Mouse (Mus musculus): Measurements from ENCODE around the gene Tmem50a.
A peak's percentile ranks its signal among the peaks of the same experiment; 100 is the strongest.
"Not testable (repeated sequence)": the region's sequence is repeated elsewhere in the genome, so short reads cannot be mapped to it uniquely, and the experiment has no call there.

Gene Tmem50a

GRCm38 (mm10) chr4:134923258-134924018, 8.6 kb upstream of the Tmem50a start, which contains the start of gene Rsrp1:
Rsrp1 (plus strand) TSS chr4:134923592.
- DNase-seq (ENCODE audit: low spot score) = peak; percentile 95

- DNase-seq (ENCODE audit: low spot score) = peak; percentile 49
Measured at GRCm38 (mm10) chr4:134922925-134923244, 8.1 kb upstream of the Tmem50a start.

- no peak for DNase-seq (ENCODE audit: low spot score)
Measured at GRCm38 (mm10) chr4:134922111-134922924, 7.5 kb upstream of the Tmem50a start.

- DNase-seq (ENCODE audit: low spot score) = no peak
Measured at GRCm38 (mm10) chr4:134921703-134922102, 6.9 kb upstream of the Tmem50a start.

- DNase-seq (ENCODE audit: low spot score) = no peak
Measured at GRCm38 (mm10) chr4:134920631-134921030, 5.8 kb upstream of the Tmem50a start.

- no peak for DNase-seq (ENCODE audit: low spot score)
Measured at GRCm38 (mm10) chr4:134919733-134920540, 5.1 kb upstream of the Tmem50a start.

GRCm38 (mm10) chr4:134918381-134918780, 3.6 kb upstream of the Tmem50a start:
- DNase-seq (ENCODE audit: low spot score) = no peak

GRCm38 (mm10) chr4:134917194-134917593, 2.4 kb upstream of the Tmem50a start:
- no peak for DNase-seq (ENCODE audit: low spot score)

- no peak for DNase-seq (ENCODE audit: low spot score)
Measured at GRCm38 (mm10) chr4:134915223-134916050, 613 bp upstream of the Tmem50a start.

- no peak for DNase-seq (ENCODE audit: low spot score)
Measured at GRCm38 (mm10) chr4:134914122-134914863, 531 bp downstream of the Tmem50a start.

- peak; percentile 74 for DNase-seq (ENCODE audit: low spot score)
Measured at GRCm38 (mm10) chr4:134913413-134913812, 1.4 kb downstream of the Tmem50a start.

GRCm38 (mm10) chr4:134911406-134911805, 3.4 kb downstream of the Tmem50a start:
- not testable (repeated sequence) for DNase-seq (ENCODE audit: low spot score)

GRCm38 (mm10) chr4:134903046-134903445, 11.8 kb downstream of the Tmem50a start:
- no peak for DNase-seq (ENCODE audit: low spot score)

- DNase-seq (ENCODE audit: low spot score) = no peak
Measured at GRCm38 (mm10) chr4:134901126-134901525, 13.7 kb downstream of the Tmem50a start.

GRCm38 (mm10) chr4:134897256-134897655, 17.6 kb downstream of the Tmem50a start:
- no peak for DNase-seq (ENCODE audit: low spot score)

GRCm38 (mm10) chr4:134892096-134892495, 22.7 kb downstream of the Tmem50a start:
- no peak for DNase-seq (ENCODE audit: low spot score)

GRCm38 (mm10) chr4:134884364-134884763, 30.5 kb downstream of the Tmem50a start:
- no peak for DNase-seq (ENCODE audit: low spot score)

- no peak for DNase-seq (ENCODE audit: low spot score)
Measured at GRCm38 (mm10) chr4:134883808-134884207, 31.0 kb downstream of the Tmem50a start.

- DNase-seq (ENCODE audit: low spot score) = peak; percentile 29
Measured at GRCm38 (mm10) chr4:134883266-134883665, 31.6 kb downstream of the Tmem50a start.

- DNase-seq (ENCODE audit: low spot score) = peak; percentile 23
Measured at GRCm38 (mm10) chr4:134880041-134880440, 34.8 kb downstream of the Tmem50a start.
